Mouse (Mus musculus) urinary bladder, postnatal 14 days (tissue): ENCODE measurements at regions not wholly inside any gene's neighbourhood (a gene's known extent, or its start where the extent isn't known, plus 50 kb on each side); places are given as distances from the start of the nearest gene placed in this dataset.
"Not testable (repeated sequence)": the region's sequence is repeated elsewhere in the genome, so short reads cannot be mapped to it uniquely, and the experiment has no call there.

ENCODE experiments used
- DNase-seq: peaks from one replicate; pipeline ENCODE4 v3.0.0; 2021; ENCODE audit warnings: low spot score

- no peak for DNase-seq
Observed at GRCm38 (mm10) chrX:166809165-166809564, 223.6 kb upstream of the Egfl6 start.

- DNase-seq = no peak
Observed at GRCm38 (mm10) chrX:166808207-166808606, 222.7 kb upstream of the Egfl6 start.

- no peak for DNase-seq
Observed at GRCm38 (mm10) chrX:166805957-166806356, 220.4 kb upstream of the Egfl6 start.

DNA sequence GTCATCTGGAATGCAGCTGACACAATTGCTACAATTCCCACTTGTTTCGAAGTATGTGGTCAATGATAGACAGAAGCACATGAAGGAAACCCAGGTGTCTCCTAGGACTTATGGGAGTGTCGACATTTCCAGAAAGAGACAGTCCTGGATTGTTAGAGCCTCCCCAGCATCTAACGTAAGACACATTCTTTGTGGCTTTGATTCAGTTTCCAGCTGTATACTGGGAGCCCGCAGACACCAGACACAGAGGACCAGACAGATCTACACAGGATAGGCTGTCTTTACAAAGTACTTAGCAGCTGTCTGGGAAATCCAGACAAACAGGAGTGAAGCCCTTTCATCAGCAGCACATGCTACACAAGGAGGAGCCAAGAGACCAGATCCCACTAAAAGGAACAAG lies 220.0 kb upstream of the Egfl6 start:
- no peak for DNase-seq

DNA sequence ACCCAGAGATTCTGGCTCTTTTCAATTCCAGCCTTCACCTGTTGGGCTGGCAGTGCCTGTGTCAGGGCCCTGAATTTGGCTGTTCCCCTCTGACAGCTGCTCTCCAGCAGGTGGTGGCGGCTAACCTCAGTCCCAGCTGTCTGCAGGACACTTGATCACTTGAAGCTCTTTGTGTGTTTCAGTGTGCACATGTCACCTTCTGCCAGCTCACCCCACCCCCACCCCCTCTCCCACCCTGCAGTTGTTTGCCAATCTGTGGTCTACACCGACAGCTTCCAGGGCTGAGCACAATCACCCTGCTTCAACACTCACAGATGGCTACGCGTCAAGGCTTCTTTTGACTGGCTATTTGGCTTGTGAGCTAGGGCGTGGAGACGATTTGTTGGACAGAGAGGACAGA lies 217.7 kb upstream of the Egfl6 start:
- no peak for DNase-seq

DNA sequence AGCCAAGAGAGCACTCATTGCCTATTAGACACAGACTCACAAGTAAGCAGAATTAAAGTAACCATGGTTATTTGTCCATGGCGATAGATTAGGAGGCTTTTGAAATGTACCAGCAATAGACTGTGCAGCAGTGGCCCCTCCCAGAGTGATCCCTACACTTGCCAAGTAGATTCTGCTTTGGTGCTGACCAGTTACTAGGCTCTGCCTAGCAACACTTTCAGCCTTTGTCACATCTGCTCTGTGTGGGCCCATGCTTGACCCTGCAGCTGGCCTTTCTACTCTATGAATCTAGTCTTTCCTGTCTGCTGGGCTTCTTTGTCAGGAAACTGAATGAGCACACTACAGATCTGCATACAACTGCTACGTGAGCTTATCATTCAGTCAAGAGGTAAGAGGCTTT lies 215.5 kb upstream of the Egfl6 start:
- no peak for DNase-seq

GRCm38 (mm10) chrX:166795651-166796050 lies 210.1 kb upstream of the Egfl6 start:
- no peak for DNase-seq

DNA sequence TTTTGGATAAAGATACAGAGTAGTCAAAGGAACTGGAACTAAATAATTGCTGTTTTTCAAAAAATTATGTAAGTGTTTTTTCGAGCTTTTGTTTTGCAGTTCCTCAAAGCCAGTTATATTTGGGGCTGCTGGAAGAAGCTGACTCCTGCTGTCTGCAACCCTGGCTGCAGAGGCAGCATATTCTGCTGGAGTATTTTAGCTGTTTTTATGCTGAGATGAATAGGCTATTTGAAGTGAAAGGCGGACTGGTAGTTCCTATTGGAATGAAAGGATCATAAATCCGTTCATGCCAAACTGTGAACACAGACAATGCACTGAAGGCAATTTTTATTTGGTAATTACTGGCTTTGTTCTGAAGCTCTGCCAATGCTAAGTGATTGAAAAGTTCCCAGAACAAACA lies 203.5 kb upstream of the Egfl6 start:
- DNase-seq = no peak

DNA sequence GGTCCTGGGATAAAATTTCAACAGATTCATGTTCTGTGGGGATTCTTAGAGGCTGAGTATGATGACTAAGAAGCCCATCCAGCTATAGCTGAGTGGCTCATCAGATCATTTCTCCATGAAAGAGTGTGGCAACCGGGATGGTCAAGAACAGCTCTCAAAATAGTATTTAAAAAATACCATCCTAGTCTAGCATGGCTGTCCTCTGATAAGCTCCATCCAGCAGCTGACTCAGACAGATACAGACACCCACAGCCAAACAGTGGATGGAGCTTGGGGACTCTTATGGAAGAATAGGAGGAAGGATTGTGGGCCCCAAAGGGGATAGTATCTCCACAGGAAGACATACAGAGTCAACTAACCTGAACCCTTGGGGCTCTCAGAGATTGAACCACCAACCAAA lies 201.6 kb upstream of the Egfl6 start:
- DNase-seq = not testable (repeated sequence)

- no peak for DNase-seq
Observed at GRCm38 (mm10) chrX:166785615-166786014, 200.1 kb upstream of the Egfl6 start.

DNA sequence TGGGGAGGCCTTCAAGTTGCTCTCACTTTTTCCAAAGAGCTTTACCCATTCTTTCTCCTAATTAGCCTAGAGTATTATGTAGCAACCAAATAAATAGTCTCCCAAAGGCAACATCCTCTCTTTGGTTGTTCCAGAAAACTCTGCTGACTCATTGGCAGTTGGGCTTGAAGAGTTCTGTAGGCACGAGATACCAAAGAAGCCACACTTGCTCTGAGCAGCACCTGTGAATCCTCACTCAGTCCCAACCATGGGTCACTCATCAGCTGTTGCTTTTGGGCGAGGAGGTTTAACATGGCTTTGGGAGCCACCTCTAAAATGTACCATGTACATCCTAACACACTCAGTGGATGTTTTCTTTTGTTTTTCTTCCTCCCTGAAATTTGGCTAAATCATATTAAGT lies 197.9 kb upstream of the Egfl6 start:
- DNase-seq = no peak

- no peak for DNase-seq
Observed at GRCm38 (mm10) chrX:166779334-166780092, 194.0 kb upstream of the Egfl6 start.

- DNase-seq = no peak
Observed at GRCm38 (mm10) chrX:166773408-166773854, 187.9 kb upstream of the Egfl6 start.

GRCm38 (mm10) chrX:166766991-166767390 lies 181.5 kb upstream of the Egfl6 start:
- peak; percentile 14 for DNase-seq

- no peak for DNase-seq
Observed at GRCm38 (mm10) chrX:166765647-166766046, 180.1 kb upstream of the Egfl6 start.

GRCm38 (mm10) chrX:166762098-166762497 lies 176.6 kb upstream of the Egfl6 start:
- no peak for DNase-seq

DNA sequence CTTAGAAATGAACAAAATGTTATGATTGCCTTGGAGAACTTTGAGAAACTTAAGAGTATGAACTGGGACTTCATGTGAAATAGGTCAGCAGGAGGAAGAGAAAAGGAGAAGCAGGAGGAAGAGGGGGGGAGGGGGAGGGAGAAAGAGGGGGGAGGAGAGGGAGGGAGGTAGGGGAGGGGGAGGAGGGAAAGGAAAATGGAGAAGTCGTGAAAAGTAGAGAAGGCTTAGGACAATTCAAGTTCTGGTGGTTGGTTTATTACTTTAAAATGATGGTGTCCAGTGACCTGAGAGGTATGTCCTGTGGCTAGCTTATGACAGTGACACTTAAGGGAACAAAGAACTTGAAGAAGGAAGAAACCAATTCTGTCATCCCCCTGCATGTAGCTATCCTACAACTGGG lies 171.6 kb upstream of the Egfl6 start:
- no peak for DNase-seq

- DNase-seq = no peak
Observed at GRCm38 (mm10) chrX:166754967-166755654, 169.6 kb upstream of the Egfl6 start.

DNA sequence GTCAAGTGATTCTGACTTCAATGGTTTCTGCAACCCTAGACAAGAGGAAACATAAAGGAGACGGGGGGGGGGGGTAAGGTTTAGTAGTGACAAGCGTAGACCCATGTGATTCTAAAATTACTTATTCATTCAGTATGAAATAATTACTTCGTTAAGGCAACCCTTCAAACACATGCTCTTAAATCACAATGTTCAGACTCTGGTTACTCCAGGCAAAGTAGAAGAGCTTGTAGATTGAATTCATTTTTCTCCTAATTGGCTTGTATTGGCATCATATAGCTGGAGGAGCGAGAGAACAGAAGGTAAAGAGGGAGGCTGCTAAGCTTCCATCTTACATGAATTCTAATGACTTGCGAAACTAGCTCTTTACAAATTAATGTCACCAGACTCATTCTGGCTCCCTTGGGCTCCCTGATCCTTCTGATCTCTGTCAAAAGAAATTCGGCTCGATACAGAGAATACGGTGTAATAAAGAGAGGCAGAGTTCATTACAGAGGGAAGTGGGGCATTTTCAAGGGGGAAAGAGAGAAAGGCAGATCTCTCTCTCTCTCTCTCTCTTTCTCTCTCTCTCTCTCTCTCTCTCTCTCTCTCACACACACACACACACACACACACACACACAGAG lies 163.6 kb upstream of the Egfl6 start:
- no peak for DNase-seq

DNA sequence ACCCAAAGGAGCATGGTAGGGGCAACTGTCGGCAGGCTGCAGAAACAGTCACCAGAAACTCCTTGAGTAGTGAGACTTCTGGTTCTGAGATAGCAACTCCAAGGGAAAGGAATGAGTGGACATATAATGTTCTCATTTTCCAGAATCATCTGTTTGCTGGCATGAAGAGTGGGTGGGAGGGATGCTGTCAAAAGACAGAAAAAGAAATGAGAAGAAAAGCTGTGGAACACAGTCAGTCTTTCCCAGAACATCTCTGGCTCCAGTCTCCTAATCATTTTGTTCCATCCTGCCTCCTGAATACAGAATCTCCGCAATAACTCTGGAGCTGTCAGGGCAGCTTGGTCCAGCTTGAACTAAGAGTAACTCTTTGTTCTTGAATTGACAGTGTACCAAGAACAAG lies 145.8 kb upstream of the Egfl6 start:
- no peak for DNase-seq

DNA sequence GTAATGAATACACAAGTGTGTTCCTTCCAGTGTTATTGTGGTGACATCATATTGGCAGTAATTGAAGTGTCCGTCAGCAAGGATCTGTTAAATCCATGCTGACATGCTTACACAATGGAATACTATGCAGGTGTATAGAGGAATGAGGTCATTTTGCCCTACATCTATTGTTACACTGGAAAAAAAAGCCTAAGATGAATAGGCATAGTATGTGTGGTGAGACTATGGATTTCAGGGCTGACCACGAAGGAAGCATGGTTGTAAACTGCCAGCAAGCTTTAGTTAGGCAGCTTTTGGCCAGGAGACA lies 143.1 kb upstream of the Egfl6 start:
- no peak for DNase-seq

GRCm38 (mm10) chrX:166727823-166728621 lies 142.5 kb upstream of the Egfl6 start:
- DNase-seq = no peak
